Mouse (Mus musculus) spleen, adult 2 months (tissue): ENCODE measurements around the gene 1600002K03Rik. TPM values are rescaled to one million over a fixed set of nuclear protein-coding genes. Genes with fewer than 3 reads are reported as not detected.
A peak's percentile ranks its signal among the peaks of the same experiment; 100 is the strongest.

Experiments
- DNase-seq, 2 experiments: peaks; one replicate each; pipeline versions ENCODE4 v3.0.0 to v3.0.0-alpha.2; 2012 to 2021; ENCODE audit warnings: low spot score in 2 of 2, low read depth in 1 of 2
- H3K27ac ChIP-seq: fragments of 200-500 bp; 2 replicates; pipeline ENCODE4 v1.5.1; 2012; ENCODE audit warnings: low read length, inconsistent platforms; ENCODE audit not compliant: insufficient read depth
- H3K27me3 ChIP-seq: fragments of 200-500 bp; 2 replicates; pipeline ENCODE4 v1.6.1; 2012; ENCODE audit warnings: mild to moderate bottlenecking, moderate library complexity, low read length, inconsistent platforms; ENCODE audit not compliant: control insufficient read depth, insufficient read depth
- H3K36me3 ChIP-seq: fragments of 200-500 bp; 2 replicates; pipeline ENCODE4 v1.6.1; 2012; ENCODE audit warnings: mild to moderate bottlenecking, low read length, inconsistent platforms; ENCODE audit not compliant: control insufficient read depth, insufficient read depth
- H3K4me1 ChIP-seq: fragments of 200-500 bp; 2 replicates; pipeline ENCODE4 v1.6.1; 2011; ENCODE audit warnings: inconsistent platforms; ENCODE audit not compliant: control insufficient read depth, insufficient read depth, insufficient read length
- H3K4me3 ChIP-seq: fragments of 200-500 bp; 2 replicates; pipeline ENCODE4 v1.5.1; 2011; ENCODE audit warnings: mild to moderate bottlenecking, inconsistent platforms; ENCODE audit not compliant: insufficient read depth, insufficient read length; ENCODE audit errors: extremely low read depth
- CTCF ChIP-seq: fragments of 200-500 bp; IDR thresholded peaks from 2 replicates; pipeline ENCODE4 v1.5.1; 2011; ENCODE audit warnings: mild to moderate bottlenecking, inconsistent platforms; ENCODE audit not compliant: insufficient read depth, insufficient read length, insufficient replicate concordance; ENCODE audit errors: extremely low read depth
- POLR2A ChIP-seq: fragments of 200-500 bp; IDR thresholded peaks from 2 replicates; pipeline ENCODE4 v1.6.1; 2011; ENCODE audit warnings: low read depth, low read length, inconsistent platforms
- WGBS: fragments of 180-500 bp; shearing (Covaris S2); methylation state at CpG from one replicate; pipeline ENCODE4 v1.1.7; 2018; 5-methylcytosine and 5-hydroxymethylcytosine counted together
- polyA plus RNA-seq: library from polyadenylated mRNA; depleted of rRNA; stranded (reverse); fragments of >200 nt; gene quantifications from 2 replicates; pipeline ENCODE4 v1.2.3, GENCODE M21; 2012

1600002K03Rik gene
- polyA plus RNA-seq, 1 experiment = 10.8 TPM

GRCm38 (mm10) chr10:80155277-80155676, 17.5 kb upstream of the 1600002K03Rik start:
- no peak overlapping the region for H3K4me3 ChIP-seq
- H3K27ac ChIP-seq = peak overlapping the region; percentile 33; the same call in 1 of the 2 replicates
- no peaks in the 10 kb centered on the region for H3K27me3 ChIP-seq
- peaks cover 41% of the 10 kb centered on the region for H3K4me1 ChIP-seq
- DNase-seq = no peak
- 86% methylated on average over 1 of the region's 1 CpGs for WGBS
- H3K36me3 ChIP-seq = peaks cover 54% of the 10 kb centered on the region
- TF ChIP-seq POLR2A (no peak), CTCF (no peak)

- no peak overlapping the region for H3K4me3 ChIP-seq
- TF ChIP-seq CTCF (no peak), POLR2A (no peak)
- no peaks in the 10 kb centered on the region for H3K27me3 ChIP-seq
- peaks cover 50% of the 10 kb centered on the region for H3K4me1 ChIP-seq
- DNase-seq = no peak
- H3K36me3 ChIP-seq = peaks cover 51% of the 10 kb centered on the region
- 86% methylated on average over 29 of the region's 29 CpGs for WGBS
- H3K27ac ChIP-seq = peak overlapping the region; percentile 26
Observed at GRCm38 (mm10) chr10:80156002-80156751, 16.6 kb upstream of the 1600002K03Rik start.

- Histone ChIP-seq H3K4me3 (no peak overlapping the region), H3K4me1 (peaks cover 55% of the 10 kb centered on the region), H3K27me3 (no peaks in the 10 kb centered on the region), H3K36me3 (peaks cover 46% of the 10 kb centered on the region), H3K27ac (peak overlapping the region; percentile 26; the same call in 1 of the 2 replicates)
- DNase-seq = no peak
- WGBS = 86% methylated on average over 7 of the region's 7 CpGs
- no peak for TF ChIP-seq POLR2A
- TF ChIP-seq CTCF = no peak
Observed at GRCm38 (mm10) chr10:80156752-80157053, 16.0 kb upstream of the 1600002K03Rik start.

- Histone ChIP-seq H3K27me3 (no peaks in the 10 kb centered on the region), H3K4me1 (peaks cover 59% of the 10 kb centered on the region), H3K36me3 (peaks cover 43% of the 10 kb centered on the region), H3K4me3 (no peak overlapping the region), H3K27ac (peak overlapping the region; percentile 72; the same call in 1 of the 2 replicates)
- TF ChIP-seq POLR2A = no peak
- no peak for TF ChIP-seq CTCF
- DNase-seq = no peak
- 72% methylated on average over 15 of the region's 15 CpGs for WGBS
Observed at GRCm38 (mm10) chr10:80157141-80157929, 15.4 kb upstream of the 1600002K03Rik start.

- no peak for TF ChIP-seq CTCF
- peak; percentile 77 for TF ChIP-seq POLR2A
- DNase-seq = peak in 1 of 2 experiments; percentile 76
- under 1% methylated on average over 18 of the region's 18 CpGs for WGBS
- Histone ChIP-seq H3K27ac (peak overlapping the region; percentile 99), H3K4me3 (peak overlapping the region; percentile 49), H3K27me3 (no peaks in the 10 kb centered on the region), H3K36me3 (peaks cover 37% of the 10 kb centered on the region), H3K4me1 (peaks cover 58% of the 10 kb centered on the region)
Observed at GRCm38 (mm10) chr10:80158307-80158986, 14.3 kb upstream of the 1600002K03Rik start.

GRCm38 (mm10) chr10:80159021-80159560, 13.7 kb upstream of the 1600002K03Rik start:
- DNase-seq = peak in 1 of 2 experiments; percentile 74
- TF ChIP-seq POLR2A (no peak), CTCF (no peak)
- WGBS = 5% methylated on average over 12 of the region's 12 CpGs
- Histone ChIP-seq H3K4me3 (peak overlapping the region; percentile 60), H3K27ac (peak overlapping the region; percentile 99), H3K36me3 (peaks cover 31% of the 10 kb centered on the region), H3K27me3 (no peaks in the 10 kb centered on the region), H3K4me1 (peaks cover 60% of the 10 kb centered on the region)
